Mouse (Mus musculus) cerebellum, postnatal 14 days (tissue): ENCODE data around the gene Rnf20.
"Not testable (repeated sequence)": the region's sequence is repeated elsewhere in the genome, so short reads cannot be mapped to it uniquely, and the experiment has no call there.

Source experiments
- DNase-seq, 2 experiments: peaks; one replicate each; pipeline ENCODE4 v3.0.0; 2021; ENCODE audit warnings: mixed read lengths in 2 of 2

The Rnf20 gene

GRCm38 (mm10) chr4:49631319-49632138 lies at the start of gene Rnf20:
Gene Rnf20 (plus strand): TSS chr4:49632006.
- DNase-seq, result peak; percentile 96 to 97

- no peak for DNase-seq
These were observed 47.6 kb upstream of the Rnf20 start for GRCm38 (mm10) chr4:49583965-49584831.

- DNase-seq, result no peak
These were observed 46.2 kb upstream of the Rnf20 start for GRCm38 (mm10) chr4:49585524-49586101.

GRCm38 (mm10) chr4:49586811-49587210 lies 45.0 kb upstream of the Rnf20 start:
- DNase-seq, result no peak

GRCm38 (mm10) chr4:49590152-49590551 lies 41.7 kb upstream of the Rnf20 start:
- DNase-seq, result no peak

- no peak for DNase-seq
These were observed 35.0 kb upstream of the Rnf20 start for GRCm38 (mm10) chr4:49596846-49597182.

GRCm38 (mm10) chr4:49597183-49598100 lies 34.4 kb upstream of the Rnf20 start, which contains the start of gene Tmem246:
Gene Tmem246 (minus strand): TSS chr4:49597876.
- peak; percentile 80 to 87 for DNase-seq

GRCm38 (mm10) chr4:49603161-49603560 lies 28.6 kb upstream of the Rnf20 start:
- no peak for DNase-seq

- DNase-seq, result no peak
These were observed 27.7 kb upstream of the Rnf20 start for GRCm38 (mm10) chr4:49604016-49604546.

- no peak for DNase-seq
These were observed 27.2 kb upstream of the Rnf20 start for GRCm38 (mm10) chr4:49604616-49605015.

GRCm38 (mm10) chr4:49605459-49605858 lies 26.3 kb upstream of the Rnf20 start:
- DNase-seq, result no peak

GRCm38 (mm10) chr4:49616924-49617323 lies 14.9 kb upstream of the Rnf20 start:
- no peak for DNase-seq

GRCm38 (mm10) chr4:49619861-49620260 lies 11.9 kb upstream of the Rnf20 start:
- DNase-seq, result not testable (repeated sequence)

- DNase-seq, result no peak
These were observed 9.5 kb upstream of the Rnf20 start for GRCm38 (mm10) chr4:49622272-49622671.

- DNase-seq, result no peak
These were observed 7.9 kb upstream of the Rnf20 start for GRCm38 (mm10) chr4:49623916-49624315.

GRCm38 (mm10) chr4:49624969-49625368 lies 6.8 kb upstream of the Rnf20 start:
- not testable (repeated sequence) for DNase-seq

GRCm38 (mm10) chr4:49626973-49627372 lies 4.8 kb upstream of the Rnf20 start:
- peak; percentile 81 to 85 for DNase-seq

- DNase-seq, result no peak
These were observed 2.9 kb upstream of the Rnf20 start for GRCm38 (mm10) chr4:49628941-49629340.

GRCm38 (mm10) chr4:49632139-49632481 lies 304 bp downstream of the Rnf20 start:
- DNase-seq, result no peak

GRCm38 (mm10) chr4:49637821-49638220 lies 6.0 kb downstream of the Rnf20 start:
- DNase-seq, result peak; percentile 19 to 46

GRCm38 (mm10) chr4:49639913-49640312 lies 8.1 kb downstream of the Rnf20 start:
- no peak for DNase-seq

- DNase-seq, result peak in 1 of 2 experiments; percentile 10
These were observed 27.6 kb downstream of the Rnf20 start for GRCm38 (mm10) chr4:49659421-49659820.
